Mouse (Mus musculus) embryo, embryonic 11.5 days (tissue): Measurements from ENCODE around the gene Zfp101.

ENCODE experiments used
- DNase-seq: peaks from one replicate; pipeline ENCODE4 v3.0.0-alpha.2; 2012; ENCODE audit warnings: low read depth, low spot score

Gene Zfp101

GRCm38 (mm10) chr17:33394182-33395034, at the start of gene Zfp101:
Zfp101 (minus strand) TSS chr17:33394641.
- peak; percentile 85 for DNase-seq

- DNase-seq: no peak
These were observed 46.7 kb upstream of the Zfp101 start for GRCm38 (mm10) chr17:33441159-33441558.

DNA sequence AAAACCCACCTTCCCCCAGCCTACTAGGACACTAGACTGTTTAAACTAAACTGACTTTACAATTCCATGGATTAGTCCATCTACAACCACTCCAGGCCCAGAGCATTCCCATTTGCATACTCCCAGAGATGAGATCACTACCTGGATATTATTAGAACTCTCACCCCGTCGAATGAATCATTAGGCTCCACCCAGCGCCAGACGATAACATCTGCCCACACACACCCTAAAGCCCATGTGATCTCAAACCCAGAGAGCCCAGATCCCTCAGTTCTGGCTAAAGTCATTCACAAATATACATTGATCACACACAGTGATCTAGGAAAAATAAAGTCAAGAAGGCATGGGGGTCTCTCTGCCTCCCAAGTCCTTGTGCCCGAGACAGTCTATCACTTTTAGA, 45.5 kb upstream of the Zfp101 start:
- DNase-seq: no peak

GRCm38 (mm10) chr17:33439148-33439547, 44.7 kb upstream of the Zfp101 start:
- DNase-seq: peak; percentile 57

DNA sequence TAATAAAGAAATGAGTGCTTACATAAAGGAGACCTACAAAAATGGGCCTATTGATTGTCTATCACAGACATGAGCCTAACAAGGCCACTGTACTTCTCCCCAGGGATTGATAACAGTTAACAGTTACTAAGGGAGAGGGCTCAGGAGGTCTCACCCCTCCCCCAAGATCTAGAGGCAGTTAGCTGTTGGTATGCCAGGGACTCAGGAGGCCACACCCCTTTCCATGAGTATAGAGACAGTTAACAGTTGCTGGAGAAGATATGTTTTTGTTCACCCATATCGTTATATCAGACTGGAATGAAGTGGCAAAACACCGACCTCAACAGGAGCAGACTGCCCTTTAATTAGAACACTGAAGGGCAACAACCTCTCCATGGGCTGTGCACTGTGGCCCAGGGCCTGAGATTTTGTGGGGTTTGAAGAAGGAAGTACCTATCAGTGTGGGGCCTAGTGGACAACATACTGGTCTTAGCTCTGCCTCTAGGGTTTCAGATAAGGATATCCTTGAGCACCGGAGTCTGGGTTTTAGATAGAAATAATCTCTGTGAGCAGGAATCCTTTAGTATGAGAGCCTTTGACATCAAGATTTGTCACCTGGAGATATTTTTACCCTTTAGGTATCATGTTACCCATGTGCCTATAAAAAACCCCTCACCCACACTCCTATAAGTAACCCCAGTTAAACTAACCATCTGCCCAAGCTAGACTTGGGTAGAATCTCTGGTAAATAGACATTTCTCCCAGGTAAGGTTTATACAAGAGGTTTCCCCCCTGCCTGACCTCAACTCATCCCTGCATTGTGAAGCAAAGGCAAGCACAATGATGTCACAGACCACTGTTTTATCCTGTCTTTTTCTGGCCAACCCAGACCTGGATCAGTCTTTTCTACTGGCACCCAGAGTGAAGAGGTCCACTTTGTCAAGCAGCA, 37.8 kb upstream of the Zfp101 start, which contains the start of gene Actl9:
Gene Actl9, plus strand, starts transcription at position 878 of the 928 bp plus-strand sequence.
- DNase-seq: no peak

DNA sequence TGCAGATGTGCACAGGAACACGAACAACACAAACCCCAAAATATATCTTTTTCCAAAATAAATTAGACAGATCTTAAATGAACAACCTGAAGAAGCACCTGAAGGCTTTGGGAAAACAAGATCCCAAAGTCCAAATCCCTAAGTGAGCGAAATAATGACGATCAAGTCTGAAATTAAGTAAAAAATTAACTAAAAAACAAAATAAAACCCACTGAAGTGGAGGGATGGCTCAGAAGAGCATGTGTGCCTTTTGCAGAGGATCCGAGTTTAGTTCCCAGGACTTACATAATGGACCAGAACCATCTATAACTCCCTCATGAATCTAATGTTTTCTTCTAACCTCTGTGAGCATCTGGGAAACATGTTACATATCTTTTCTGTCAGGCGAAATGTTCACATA, 2.2 kb downstream of the Zfp101 start:
- DNase-seq: no peak

DNA sequence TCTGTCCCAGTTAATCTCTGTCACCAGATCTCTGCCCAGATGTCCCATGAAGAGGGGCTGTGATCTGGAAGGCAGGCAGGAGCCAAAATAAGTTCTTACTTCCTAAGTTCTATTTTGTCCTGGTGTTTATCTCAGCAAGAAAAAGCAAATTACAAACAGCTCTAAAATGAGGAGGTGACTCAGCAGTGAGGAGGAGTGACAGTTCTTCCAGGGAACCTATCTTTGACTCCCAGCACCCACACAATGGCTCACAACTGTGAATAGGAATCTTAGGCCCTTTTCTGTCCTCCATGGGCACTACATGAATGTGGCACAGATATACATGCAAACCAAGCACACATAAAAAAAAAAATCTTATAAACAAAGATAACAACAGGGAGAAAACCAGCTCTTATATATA, 8.7 kb downstream of the Zfp101 start:
- DNase-seq: no peak

DNA sequence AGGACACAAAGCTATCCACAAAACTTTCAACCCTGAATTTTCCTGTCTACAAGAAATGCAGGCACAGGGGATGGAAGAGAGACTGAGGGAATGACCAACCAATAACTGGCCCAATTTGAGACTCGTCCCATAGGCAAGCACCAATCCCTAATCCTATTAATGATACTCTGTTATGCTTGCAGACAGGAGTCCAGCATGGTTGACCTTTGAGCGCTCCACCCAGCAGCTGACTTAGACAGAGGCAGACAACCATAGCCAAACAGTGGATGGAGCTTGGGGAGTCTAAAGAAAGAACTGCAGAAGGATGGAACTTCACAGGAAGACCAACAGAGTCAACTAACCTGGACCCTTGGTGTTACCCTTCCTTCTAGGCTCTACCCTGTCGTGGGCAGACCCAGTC, 21.6 kb downstream of the Zfp101 start:
- no peak for DNase-seq

GRCm38 (mm10) chr17:33358411-33359384, 35.7 kb downstream of the Zfp101 start, which contains the start of gene Zfp81:
Zfp81 (minus strand) TSS chr17:33358878.
- DNase-seq: peak; percentile 78

DNA sequence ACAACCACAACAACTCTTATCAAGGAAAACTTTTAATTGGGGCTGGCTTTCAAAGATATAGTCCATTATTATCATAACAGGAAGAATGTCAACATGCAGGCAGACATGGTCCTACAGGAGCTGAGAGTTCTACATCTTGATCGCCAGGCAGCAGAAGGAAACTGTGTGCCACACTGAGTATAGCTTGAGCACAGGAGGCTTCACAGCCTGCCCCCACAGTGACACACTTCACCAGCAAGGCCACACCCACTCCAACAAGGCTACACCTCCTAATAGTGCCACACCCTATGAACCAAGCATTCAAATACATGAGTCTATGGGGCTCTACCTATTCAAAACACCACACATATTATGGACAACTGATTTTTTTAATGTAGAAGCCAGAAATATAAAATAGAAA, 41.5 kb downstream of the Zfp101 start:
- DNase-seq: no peak
